Mouse (Mus musculus) cortical plate, adult 2 months (tissue): ENCODE results near the gene Apbb2. TPM values are rescaled to one million over a fixed set of nuclear protein-coding genes. Genes with fewer than 3 reads are reported as not detected.

ENCODE experiments used
- H3K27ac ChIP-seq: fragments of 200-500 bp; 2 replicates; pipeline ENCODE4 v1.5.1; 2012; ENCODE audit warnings: low read length, control low read depth, inconsistent platforms; ENCODE audit not compliant: insufficient read depth
- H3K4me1 ChIP-seq: fragments of 200-500 bp; 2 replicates; pipeline ENCODE4 v1.6.1; 2011; ENCODE audit warnings: low read length; ENCODE audit not compliant: control insufficient read depth, insufficient read depth
- H3K4me3 ChIP-seq: fragments of 200-500 bp; 2 replicates; pipeline ENCODE4 v1.5.1; 2011; ENCODE audit warnings: mild to moderate bottlenecking, low read length, control low read depth; ENCODE audit not compliant: insufficient read depth
- CTCF ChIP-seq: fragments of 200-500 bp; IDR thresholded peaks from 2 replicates; pipeline ENCODE4 v1.5.1; 2011; ENCODE audit warnings: mild to moderate bottlenecking, control low read depth, low read length; ENCODE audit not compliant: insufficient read depth; ENCODE audit errors: extremely low read depth
- POLR2A ChIP-seq: fragments of 200-500 bp; IDR thresholded peaks from 2 replicates; pipeline ENCODE4 v1.6.1; 2011; ENCODE audit warnings: mild to moderate bottlenecking, low read length, control low read depth; ENCODE audit not compliant: insufficient read depth; ENCODE audit errors: extremely low read depth
- polyA plus RNA-seq: library from polyadenylated mRNA; depleted of rRNA; stranded (reverse); fragments of >200 nt; gene quantifications from 2 replicates; pipeline ENCODE4 v1.2.3, GENCODE M21; 2012

The Apbb2 gene
- polyA plus RNA-seq, 1 experiment = 28.8 TPM

DNA sequence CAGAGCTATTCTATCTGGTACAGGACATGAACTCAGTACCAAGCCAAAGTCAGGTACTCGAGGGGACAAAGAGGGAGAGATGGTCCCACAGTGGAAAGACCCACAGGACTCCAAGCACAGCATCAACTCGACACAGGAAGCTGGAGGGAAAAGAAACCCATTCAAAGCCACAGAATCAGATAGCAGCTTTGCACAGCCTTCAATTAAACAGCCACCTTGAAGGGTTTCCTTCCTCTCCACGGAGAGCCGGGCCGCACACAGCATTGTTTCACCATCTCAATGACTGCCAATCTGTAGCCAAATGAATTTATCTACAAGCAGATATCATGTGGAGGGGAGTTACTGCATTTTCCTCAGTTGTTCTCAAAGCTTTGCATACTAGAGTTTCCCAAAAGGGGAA lies 50.6 kb downstream of the Apbb2 start:
- TF ChIP-seq CTCF = no peak
- TF ChIP-seq POLR2A = no peak
- Histone ChIP-seq H3K4me3 (no peak overlapping the region), H3K27ac (no peak overlapping the region), H3K4me1 (peaks cover 4% of the 10 kb centered on the region)

GRCm38 (mm10) chr5:66567424-66567823 lies 51.2 kb downstream of the Apbb2 start:
- no peak overlapping the region for H3K27ac ChIP-seq
- TF ChIP-seq POLR2A = no peak
- TF ChIP-seq CTCF = no peak
- H3K4me1 ChIP-seq = peaks cover 4% of the 10 kb centered on the region
- no peak overlapping the region for H3K4me3 ChIP-seq

DNA sequence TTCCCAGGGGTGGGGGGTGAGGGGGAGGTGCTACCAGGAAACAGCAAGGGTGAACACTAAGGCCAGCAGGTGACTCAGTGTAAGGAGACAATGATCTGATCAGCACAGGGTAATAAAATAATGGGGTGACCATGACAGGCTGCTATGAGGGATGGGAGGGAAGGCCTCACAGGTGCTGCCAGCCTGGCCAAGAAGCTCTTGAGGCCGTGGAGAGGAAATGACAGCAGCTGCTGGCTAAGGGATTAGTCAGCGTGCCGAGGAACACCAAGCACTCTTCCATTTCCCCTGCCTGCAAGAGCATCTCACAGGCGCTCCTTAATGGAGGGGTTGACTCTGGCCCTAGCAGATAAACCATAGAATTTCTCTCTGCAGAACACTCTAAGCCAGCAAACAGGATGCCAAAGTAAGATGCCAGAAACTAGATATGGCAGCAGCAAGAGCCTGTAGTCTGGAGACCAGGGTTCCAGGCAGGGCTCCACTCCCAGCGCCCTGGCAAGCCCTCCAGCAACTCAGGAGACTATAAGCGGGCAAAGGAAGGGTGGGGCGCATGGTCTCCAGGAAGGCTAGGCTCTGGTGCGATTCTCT lies 58.9 kb downstream of the Apbb2 start:
- Histone ChIP-seq H3K4me3 (no peak overlapping the region), H3K4me1 (peaks cover 3% of the 10 kb centered on the region; the same call in 1 of the 2 replicates), H3K27ac (no peak overlapping the region)
- no peak for TF ChIP-seq POLR2A
- TF ChIP-seq CTCF = no peak

- TF ChIP-seq CTCF = no peak
- TF ChIP-seq POLR2A = no peak
Measured at GRCm38 (mm10) chr5:66558094-66558493, 60.5 kb downstream of the Apbb2 start.

DNA sequence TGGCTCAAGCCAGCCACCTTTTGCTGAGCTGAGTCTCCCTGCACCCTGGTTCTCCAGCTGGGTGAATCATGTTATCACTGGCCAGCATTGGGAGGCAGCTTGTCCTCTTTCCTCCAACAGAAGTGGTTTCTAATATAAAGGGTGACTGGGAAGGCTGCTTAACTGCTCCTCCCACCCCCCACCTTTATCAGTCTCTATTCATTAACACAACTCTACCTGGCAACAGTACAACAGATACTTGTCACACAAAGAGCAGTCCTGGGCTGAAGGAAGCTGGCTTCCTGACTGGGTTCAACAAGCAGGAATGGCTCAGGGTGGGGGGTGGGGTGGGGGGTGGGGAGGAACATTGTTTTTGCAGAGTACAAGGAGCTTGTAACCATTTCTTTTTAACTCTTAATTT lies 64.7 kb downstream of the Apbb2 start:
- TF ChIP-seq CTCF = no peak
- TF ChIP-seq POLR2A = no peak
- Histone ChIP-seq H3K27ac (no peak overlapping the region), H3K4me1 (peaks cover 4% of the 10 kb centered on the region; the same call in 1 of the 2 replicates), H3K4me3 (no peak overlapping the region)

More at GRCm38 (mm10) chr5:66558094-66558493, 60.5 kb downstream of the Apbb2 start:
- no peak overlapping the region for H3K27ac ChIP-seq
- no peak overlapping the region for H3K4me3 ChIP-seq
- H3K4me1 ChIP-seq = peaks cover 4% of the 10 kb centered on the region; the same call in 1 of the 2 replicates

DNA sequence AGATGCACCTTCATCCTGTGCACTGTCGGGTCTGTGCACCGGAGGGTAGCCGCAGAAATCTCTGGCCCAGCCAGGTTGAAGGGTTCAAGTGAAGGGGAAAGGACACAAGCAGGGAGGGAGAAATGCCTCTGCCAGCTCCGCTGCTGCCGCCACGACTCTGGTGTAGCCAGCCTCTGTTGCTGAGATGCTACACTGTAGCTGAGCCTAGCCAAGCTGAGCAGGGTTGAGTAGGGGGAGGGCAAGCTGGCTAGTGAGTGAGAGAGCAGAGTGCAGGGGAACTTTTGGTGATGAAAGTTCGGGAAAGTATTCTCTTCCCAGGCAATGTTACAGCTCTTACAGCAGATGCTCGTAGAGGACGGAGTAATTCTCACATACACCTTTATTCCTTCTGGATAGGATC lies 66.3 kb downstream of the Apbb2 start:
- TF ChIP-seq POLR2A = no peak
- TF ChIP-seq CTCF = no peak
- H3K4me1 ChIP-seq = peaks cover 4% of the 10 kb centered on the region; the same call in 1 of the 2 replicates
- no peak overlapping the region for H3K4me3 ChIP-seq
- no peak overlapping the region for H3K27ac ChIP-seq

DNA sequence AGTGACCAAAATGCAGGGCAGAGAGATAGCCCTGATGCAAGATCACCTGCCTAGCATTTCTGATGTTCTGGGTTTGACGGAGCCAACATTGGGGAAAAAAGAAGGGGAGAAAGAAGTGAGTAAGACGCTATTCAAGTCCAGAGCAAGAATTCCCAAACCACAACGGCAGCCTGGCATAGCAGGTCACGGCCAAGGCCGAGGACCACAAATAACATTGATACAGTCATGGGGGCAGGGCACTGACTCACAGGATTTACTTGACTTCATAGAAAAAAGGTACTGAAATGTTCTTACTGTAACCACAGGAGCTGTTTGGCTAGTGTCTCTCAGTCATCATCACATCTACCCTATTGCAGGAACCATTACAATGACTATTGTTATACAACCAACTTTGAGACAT lies 68.3 kb downstream of the Apbb2 start:
- no peak overlapping the region for H3K27ac ChIP-seq
- TF ChIP-seq CTCF (no peak), POLR2A (no peak)
- H3K4me3 ChIP-seq = no peak overlapping the region
- H3K4me1 ChIP-seq = peaks cover 6% of the 10 kb centered on the region; the same call in 1 of the 2 replicates

DNA sequence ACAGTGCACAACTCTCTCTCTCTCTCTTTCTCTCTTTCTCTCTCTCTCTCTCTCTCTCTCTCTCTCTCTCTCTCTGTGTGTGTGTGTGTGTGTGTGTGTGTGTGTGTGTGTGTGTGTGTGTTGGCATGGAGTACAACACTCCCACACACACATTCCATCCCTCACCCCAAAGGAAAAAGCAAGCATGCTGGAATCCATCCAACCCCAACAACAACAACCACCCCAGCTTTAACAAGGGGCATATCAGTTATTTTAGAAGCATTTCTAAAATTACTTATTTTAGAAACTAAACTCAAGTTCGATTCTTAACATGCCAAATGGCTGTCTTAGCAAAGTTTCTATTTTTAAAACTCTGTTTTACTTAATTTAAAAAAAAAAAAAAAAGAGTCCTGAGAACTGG lies 68.9 kb downstream of the Apbb2 start:
- H3K4me1 ChIP-seq = peaks cover 6% of the 10 kb centered on the region; the same call in 1 of the 2 replicates
- no peak overlapping the region for H3K4me3 ChIP-seq
- TF ChIP-seq CTCF = no peak
- no peak for TF ChIP-seq POLR2A
- H3K27ac ChIP-seq = no peak overlapping the region

DNA sequence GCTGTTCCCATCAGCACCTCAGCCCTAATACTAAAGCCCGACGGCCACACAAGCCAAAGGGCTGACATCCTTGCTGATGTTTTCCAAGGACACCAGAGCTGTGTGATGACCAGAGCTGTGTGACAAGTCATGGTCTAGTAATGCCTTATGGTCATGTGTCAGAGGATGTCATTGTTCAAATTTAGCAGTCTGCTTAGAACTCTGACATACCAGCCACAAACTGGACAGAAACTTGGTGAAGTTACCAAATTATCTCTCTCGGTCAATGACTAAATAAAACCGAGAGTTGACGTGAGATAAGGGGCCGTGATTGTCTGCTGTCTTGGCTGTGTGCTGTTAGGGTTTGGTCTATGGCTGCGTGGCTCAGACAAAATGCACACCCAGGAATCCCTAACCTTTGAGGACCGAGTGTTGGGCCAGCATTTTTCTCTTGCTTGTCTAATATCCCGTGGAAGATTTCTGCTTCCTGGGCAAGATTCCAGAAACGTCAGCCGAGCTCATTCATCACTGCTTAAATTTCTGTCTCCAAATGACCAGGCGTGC lies 71.5 kb downstream of the Apbb2 start:
- peak overlapping the region; percentile 3; the same call in 1 of the 2 replicates for H3K27ac ChIP-seq
- TF ChIP-seq CTCF = no peak
- no peak for TF ChIP-seq POLR2A
- peaks cover 5% of the 10 kb centered on the region; the same call in 1 of the 2 replicates for H3K4me1 ChIP-seq
- H3K4me3 ChIP-seq = no peak overlapping the region

- peaks cover 5% of the 10 kb centered on the region; the same call in 1 of the 2 replicates for H3K4me1 ChIP-seq
Measured at GRCm38 (mm10) chr5:66545573-66546141, 72.9 kb downstream of the Apbb2 start.

More at GRCm38 (mm10) chr5:66545573-66546141, 72.9 kb downstream of the Apbb2 start:
- Histone ChIP-seq H3K27ac (peak overlapping the region; percentile 61), H3K4me3 (no peak overlapping the region)
- TF ChIP-seq CTCF = no peak
- TF ChIP-seq POLR2A = no peak
